Mouse (Mus musculus): ENCODE data around the gene Ankrd10.
A peak's percentile ranks its signal among the peaks of the same experiment; 100 is the strongest.
"Not testable (repeated sequence)": the region's sequence is repeated elsewhere in the genome, so short reads cannot be mapped to it uniquely, and the experiment has no call there.

Gene Ankrd10

DNA sequence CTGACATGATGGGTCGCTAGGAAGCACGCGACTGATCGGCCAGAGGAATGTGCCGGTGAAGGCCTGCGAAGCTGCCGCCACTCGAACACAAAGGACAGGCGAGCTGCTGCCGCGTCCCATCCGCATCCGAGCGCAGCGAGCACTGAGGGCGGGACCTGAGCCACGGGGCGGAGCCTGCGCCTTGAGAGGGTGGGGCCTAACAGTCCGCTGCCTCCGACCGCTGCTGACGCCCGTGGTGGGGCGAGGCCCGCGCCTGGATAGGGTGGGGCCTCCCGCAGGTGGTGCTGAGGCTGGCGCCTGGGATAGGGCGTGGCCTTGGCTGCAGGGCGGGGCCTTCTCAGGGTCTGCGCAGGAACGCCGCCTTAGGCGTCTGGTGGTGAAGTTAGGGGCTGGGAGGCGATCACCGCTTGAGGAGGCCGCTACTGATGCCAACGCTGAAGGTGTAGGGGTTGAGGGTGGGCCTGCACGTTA, at the start of gene Ankrd10:
TSS of gene Ankrd10 (minus strand) at position 147 of the 471 bp plus-strand sequence.
- DNase-seq = peak; percentile 97

DNA sequence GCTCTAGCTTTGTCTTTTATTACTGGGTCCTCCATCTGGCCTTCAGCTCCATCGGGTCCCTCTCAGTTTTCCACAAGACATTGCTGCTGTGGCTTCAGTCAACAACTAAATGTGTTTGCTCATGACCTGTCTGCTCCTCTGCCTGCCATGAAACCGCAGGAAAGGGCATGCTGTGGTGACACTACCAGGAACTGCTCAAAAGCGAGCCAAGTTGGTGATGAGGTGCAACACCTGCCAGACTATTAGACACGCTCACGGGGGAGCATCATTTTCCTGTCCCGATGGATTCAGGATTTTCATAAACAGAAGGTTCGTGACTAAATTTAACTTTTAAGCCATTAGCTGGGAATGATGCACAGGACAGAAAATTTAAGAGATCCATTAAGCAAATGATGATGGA, 49.0 kb upstream of the Ankrd10 start:
- DNase-seq = no peak

DNA sequence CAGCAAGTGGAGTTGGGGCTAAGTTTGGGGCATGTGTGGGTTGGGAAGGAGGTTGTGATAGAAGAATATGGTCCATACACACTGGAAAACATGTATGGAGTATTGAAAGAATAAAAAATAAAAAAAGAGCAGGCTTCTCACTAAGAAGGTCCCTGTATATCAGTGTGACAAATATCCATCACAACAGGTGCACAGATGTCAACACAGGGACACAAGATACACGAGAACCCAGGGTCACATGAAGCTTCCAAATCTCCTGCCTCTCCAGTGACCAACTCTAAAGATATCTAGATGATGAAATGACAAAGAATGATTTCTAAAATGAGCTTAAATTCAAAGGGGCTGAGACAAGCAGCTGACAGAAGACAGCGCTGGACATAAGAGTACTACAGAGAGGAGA, 32.8 kb upstream of the Ankrd10 start:
- no peak for DNase-seq

DNA sequence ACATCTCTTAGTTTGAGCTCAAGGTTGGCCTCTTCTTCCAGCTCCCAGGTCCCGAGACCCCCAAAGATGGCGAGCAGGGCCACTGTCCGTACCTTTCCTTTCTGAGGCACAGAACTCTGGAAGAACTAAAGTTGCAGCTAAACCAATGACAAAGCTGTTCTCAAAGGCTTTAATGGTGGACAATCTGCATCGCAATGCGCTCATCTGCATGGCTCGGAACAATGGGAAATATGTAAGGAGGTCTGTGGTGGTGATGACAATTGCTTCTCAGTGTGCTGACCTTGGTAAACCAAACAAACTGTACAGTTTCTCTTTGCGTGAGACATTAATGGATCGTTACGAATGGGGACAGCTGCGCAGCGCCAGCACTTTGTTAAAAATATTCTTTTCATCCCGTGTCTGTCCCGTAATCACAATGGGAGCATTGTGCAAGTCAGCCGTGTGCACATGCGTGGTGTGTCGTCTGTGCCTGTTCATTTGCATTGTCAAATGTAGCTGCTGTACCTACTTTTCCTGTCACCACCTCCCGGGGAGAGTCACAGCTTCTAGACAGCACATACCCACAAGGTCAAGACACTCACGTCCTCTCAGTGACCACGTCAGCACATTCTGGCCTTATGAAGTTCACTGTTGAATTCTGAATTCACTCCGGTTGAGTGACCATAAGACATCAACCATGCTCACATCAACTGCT, 30.6 kb upstream of the Ankrd10 start:
- not testable (repeated sequence) for DNase-seq

DNA sequence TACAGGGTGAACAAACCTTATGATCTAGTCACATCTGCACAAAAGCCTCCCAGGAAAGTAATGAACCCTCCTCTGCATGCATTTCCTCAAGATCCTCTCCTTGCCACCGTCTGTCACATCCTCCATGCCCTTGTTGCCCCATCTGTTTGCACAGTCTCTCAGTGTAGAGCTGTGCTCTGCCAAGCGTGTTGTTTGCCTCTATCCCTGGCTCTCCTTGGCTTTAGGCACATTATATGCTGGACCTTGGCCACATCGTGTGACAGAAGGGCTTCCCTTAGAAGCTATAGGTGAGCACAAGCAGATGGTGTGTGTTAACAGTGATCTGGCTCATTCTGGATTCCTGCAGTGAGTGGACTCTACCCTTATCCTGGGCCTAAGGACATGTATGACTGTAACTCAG, 26.4 kb upstream of the Ankrd10 start:
- no peak for DNase-seq

DNA sequence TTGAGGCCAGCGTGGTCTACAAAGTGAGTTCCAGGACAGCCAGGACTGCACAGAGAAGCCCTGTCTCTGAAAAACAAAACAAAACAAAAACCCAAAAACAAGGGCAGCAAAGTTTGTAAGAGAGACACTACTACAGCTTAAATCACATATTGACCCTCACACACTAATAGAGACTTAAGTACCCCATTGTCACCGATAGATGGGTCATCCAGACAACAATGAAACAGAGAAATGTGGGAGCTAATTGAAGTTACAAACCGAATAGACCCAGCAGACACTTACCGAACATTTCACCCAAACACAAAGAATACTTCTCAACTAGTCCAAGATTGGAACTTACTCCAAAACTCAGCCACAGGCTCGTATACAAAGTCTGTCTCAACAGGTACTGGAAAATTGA, 14.5 kb upstream of the Ankrd10 start:
- no peak for DNase-seq

DNA sequence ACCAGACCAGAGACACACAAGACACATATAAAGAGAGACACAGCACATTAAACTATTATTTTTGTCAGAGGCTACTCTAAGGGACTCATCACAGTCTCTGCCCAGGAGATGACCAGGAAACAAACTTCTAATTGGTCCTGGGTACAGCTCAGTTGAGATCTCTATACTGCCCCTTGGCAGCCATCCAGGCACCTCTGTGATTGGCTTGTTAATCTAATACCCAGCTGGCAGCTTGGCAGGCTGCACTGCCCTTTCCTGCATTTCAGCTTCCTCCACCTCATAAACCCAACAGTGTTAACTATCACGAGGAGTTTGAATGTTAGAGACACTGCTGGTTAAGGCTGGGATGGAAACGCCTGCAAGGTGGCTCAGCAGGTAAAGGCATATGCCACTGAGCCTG, 7.6 kb upstream of the Ankrd10 start:
- DNase-seq = no peak

DNA sequence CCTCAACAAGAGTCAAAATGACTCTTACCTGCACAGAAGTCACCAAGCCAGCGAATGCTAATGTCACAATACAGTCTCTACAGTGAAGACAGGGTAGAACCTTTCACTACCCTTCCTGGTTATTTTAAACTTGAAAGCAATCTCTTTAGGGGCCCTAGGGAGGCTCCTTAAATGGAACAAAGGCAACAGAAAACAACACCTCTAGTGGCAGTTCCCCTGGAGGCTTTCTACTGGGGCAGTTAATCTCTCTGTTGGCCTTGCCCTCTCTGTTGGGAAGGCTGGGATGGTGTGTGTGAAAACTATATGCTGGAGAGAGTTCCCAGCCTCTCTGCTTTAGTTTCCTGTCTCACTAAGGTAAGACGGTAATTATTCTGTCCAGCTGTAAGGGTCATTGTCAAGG, 5.0 kb upstream of the Ankrd10 start:
- no peak for DNase-seq

DNA sequence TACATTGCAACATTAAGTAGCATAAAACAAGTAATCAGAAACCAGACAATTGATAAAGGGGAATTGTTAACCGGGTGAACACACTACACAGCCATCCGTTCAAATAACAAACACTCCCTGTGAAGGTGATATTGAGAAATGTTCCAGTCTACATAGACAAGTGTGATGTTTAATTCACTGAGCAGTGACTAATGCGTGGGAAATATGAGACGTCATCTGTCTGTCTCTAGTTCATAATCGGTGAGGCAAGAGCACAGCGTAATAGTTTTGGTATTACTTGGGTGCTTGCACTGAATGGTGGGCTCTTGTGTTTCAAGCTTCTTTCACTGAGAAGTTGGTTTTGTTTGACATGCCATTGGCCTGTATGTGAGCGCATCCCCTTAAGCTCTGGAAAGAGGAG, 2.0 kb upstream of the Ankrd10 start:
- no peak for DNase-seq

DNA sequence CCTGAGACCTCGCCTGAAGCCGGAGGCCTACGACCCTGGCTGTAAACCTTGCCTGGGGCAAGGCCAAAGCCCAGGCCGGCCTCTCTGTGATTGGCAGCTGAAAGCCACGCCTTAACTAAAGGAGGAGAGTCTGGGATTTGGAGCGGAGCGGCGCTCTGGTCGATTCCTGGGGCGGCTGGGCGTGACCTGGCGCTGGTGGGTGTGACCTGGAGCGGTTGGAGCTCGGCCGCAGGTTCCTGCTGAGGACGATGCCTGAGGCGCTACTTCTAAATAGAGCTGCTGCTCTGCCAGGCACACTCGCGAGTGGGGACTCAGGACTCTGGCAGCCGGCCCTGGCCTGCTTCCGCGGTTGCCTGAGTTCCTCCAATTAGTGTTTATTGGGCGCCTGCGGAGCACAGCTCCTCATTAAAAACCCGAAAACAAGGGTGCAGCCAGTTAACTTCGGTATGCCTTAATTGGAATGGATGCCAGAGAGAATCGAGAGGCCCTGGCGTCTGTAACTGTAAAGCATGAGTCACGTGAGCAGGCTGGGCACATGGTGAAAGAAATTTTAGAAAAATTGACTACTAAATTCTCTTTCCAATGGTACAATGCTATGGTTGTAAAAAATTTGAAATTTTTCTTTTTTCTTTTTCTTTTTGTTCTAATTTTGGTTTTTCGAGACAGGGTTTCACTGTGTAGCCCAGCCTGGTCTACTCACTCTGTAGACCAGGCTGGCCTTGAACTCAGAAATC, 934 bp upstream of the Ankrd10 start:
- peak; percentile 90 for DNase-seq

DNA sequence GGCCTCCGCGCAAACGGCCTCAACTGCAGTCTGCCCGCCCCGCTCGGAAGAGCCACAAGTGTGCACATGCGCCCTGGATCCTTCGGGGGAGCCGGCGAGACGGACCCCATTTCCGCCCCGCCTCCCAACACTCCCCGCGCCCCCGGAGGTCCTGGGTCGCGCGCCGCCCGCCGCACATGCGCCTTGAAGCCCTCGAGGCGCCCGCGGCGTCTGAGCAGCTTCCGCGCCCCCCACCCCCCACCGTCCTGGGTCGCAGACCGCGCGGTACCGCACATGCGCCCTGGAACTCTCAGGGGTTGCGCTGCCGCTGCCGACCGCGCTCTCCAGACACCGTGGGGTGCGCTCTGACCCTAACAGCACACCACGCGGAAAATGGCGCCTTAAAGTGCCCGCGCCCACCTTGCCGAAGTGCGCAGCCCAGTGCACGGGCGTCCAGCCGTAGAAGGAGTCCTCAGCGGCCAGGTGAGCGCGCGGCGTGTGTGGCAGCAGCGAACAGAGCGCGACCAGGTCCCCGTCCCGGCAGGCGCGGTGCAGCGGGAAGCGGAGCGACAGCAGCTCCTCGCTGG, 462 bp downstream of the Ankrd10 start:
- DNase-seq = peak; percentile 83

DNA sequence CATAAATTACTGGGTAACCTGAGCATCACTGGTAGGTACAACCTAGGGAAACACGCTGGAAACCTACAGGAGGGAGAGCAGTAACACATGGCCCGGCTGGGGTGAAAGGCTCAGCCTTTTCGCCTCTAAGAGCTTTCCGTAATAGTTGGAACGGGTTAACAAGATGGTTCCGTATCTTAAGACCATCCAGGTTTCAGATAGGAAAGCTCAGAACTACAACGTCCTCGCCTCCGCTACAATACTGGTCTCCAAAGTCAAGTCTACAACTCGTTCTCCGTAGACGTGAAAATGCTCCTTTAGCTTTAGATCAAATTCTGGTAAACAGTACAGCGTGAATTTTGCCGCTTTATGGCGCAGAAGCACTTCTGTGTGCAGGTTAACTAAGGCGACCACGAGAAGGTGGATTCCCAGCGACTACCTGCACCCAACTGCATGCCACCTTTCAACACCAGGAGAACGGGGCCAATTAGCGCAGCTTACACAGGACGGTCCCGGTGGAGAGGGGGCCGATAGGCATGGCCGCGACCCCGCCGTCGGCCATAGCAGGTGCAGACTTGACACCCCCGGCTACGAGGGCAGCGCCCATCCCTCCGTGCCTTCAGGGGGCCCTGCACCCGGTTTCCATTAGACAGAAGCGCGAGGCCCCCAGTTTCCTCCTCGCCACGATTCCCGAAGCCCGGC, 1.1 kb downstream of the Ankrd10 start:
- peak; percentile 13 for DNase-seq

DNA sequence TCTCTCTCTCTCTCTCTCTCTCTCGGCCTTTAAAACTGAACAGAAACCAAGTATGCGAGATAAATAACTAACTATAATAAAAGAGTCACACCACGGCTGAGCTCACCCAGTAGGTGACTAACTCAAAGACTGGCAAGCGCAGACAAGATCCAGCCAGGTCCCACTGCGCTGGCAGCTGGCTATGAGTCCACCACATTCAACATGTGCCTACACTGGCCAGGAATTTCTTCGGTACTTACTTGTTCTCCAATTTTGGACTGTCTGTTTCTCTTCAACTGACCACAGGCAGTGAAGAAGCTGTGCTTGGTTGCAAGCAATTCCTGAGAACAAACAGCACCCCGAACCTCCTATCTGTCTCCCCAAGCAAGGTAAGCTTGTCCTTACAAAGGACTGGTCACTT, 2.1 kb downstream of the Ankrd10 start:
- peak; percentile 38 for DNase-seq

DNA sequence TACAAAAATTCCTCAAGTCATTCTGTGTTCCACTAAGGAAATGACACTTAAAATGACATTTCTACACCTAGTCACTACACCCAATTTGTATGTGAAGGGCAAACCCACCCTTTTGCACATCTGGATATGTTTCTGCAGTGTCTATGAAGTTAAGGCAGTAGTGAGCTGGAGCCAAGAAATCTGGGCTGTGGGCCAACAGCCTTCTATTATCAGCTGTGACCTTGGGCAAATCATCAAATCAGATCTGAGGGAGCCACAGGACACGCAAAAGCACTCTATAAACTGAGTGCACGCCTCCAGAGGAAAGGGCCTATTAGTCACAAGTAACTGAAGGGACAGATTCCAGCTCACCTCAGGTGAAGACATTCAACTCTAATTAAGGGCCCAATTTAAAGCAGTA, 3.2 kb downstream of the Ankrd10 start:
- peak; percentile 63 for DNase-seq

DNA sequence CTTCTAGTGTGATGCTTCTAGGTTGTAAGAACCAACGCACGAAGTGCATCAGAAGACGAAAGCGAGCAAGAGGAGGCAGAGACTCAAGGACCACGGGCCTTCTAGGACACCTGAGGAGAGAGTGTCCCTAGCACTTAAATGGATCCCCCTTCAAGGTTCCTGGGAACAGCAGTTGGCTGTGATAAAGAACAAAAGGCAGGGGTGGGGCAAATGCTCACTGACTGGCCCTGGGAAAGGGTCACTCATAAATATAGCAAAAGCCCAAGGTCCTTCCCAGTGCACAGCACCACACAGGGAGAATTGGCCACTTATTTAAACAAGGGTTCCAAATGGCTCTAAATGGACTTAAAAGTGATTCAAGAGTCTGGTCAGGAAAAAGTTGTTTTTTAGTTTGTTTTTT, 6.4 kb downstream of the Ankrd10 start:
- DNase-seq = no peak

DNA sequence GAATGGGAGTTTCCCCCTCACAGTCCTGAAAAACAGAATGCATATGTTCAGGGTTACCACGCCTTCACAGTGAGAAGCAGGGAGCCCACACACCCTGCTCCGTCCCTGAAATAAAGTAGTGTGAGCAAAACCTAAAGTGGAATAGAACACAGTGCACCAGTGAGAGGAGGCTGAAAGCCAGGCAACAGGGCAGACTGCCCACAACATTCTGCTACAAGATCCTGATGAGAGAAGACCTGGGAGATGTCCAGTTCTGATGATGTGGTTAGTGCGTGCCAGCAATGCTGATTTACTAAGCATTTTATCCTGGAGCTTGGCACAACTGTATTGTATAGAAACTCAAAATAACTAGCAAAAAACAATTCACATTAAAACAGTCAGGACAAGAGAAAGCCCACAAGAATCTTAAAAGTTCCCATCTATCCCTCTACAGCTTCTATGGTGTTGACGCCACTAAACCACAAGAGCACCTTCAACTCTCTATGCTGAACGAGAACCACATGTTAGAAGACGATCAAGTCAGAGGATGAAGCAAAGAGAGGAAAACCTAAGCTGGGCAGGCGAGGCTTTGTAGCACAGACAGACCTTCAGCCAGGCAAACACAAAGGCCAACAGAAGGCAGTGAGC, 6.9 kb downstream of the Ankrd10 start:
- no peak for DNase-seq

DNA sequence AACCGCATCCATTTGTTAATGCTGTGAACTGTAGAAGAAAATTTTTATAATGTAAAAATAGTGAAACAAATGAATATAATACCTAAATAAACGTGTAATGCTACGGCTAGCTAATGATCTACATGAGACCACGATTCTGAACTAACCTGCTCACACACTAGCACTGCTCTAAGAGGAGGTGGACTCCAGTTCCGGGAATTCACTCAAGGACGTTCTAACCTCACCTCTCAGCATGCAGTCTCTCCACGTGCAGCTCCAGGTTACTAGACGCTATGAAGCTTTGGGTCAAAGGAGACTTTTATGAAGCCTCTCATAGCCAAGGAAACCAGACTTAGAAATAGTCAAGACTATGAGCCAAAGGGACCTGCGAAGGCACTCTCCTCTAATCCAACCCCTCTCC, 7.8 kb downstream of the Ankrd10 start:
- DNase-seq = no peak

DNA sequence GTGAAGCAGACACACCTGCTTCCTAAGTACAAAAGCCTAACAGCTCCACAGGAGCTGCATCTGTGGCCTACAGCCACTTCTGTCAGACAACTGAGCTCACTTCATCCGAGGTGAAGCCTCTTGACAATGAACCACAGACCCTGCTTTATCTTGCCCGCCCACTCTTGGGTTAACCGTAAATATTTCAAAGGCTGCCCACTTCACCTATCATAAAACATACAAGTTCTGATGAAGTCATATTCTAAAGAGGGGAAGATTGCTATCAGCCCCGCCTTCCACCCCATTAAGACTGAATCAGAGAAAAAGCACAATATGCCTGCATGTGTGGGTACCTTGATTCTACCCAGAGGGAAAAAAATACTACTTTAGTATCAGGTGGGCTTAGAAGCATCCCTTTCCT, 10.5 kb downstream of the Ankrd10 start:
- DNase-seq = no peak

DNA sequence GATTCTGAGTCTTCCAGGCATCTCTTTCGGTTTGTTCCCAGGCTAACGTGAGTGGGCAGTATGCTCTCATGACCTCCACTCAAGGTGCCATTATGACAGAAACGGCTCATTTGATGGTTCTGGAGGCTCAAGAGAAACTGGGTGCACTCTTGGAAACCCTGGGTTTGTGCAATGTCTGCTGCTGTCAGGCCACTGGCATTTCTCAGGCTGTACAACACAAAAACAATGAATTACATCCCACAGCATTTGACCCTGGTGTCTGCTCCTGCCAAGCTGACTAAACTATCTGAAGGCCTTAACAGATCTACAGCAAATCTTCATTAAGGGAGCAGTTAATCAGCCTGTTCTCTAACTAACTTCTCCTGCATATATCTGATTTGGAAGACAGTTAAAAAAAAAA, 16.5 kb downstream of the Ankrd10 start:
- no peak for DNase-seq

DNA sequence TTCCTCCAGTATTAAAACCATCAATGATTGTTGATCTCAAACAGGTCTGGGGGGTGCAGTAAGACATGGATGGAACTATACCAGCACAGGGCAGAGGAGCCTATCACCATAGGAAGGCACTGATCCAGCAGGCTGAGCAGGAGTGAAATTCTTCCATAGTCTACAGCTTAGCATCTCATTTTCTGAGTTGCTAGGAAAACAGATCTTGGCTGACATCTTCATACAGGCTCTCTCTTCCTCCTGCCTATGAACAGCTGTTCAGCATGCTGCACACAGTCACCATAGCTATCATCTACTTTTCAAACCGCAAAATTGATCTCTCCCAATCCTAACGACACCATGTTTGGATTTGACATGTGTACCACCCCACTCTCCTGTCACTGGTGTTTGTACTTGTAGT, 17.5 kb downstream of the Ankrd10 start:
- no peak for DNase-seq

DNA sequence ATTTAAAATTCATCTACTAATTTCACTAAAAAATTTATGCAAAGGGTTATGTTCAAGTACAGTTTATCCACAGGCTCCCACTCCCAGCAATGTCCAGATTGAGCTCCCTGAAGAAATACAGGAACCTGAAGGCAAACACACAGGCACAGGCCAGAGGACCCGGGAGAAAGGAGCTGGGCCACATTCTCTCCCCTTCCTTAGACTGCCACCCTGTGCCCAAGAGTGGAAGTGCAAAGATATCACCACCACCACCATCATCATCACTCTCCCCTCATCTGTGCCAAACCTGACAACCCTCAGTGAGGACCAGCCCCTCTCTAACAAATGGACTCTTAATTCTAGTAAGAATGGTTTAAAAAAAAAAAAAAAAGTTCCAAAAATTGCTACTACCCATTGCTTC, 19.3 kb downstream of the Ankrd10 start:
- peak; percentile 49 for DNase-seq

DNA sequence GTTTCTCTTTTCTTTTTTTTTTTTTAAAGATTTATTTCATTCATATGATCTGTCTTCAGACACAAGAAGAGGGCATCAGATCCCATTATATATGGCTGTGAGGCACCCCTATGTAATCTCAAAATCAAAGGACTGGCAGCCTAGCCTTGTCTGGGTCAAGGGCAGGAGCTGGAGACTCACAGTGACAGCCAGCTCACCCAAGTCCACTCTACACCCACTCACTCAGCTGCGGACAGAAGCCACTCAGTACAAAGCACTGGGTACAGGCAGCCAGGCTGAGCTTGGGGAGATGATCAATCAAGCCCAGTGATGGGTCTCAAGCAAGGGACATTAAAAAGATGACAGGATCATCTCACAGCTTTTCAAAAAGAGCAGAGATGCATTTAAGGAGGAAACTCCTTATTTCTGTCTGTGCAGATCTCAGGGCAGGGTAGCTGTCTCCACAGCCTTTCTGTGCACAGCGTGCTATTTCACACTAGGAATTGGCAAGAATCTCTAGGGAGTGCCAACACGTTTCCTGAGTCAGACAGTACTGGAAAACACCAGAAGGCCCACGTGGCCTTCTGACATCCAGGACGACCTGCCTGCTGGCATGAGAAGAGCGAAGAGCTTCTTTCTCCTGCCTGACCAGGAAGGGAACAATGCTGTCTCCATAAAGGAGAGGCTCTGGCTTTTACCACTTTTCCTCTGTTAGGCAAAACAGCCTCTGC, 21.3 kb downstream of the Ankrd10 start:
- DNase-seq = no peak

DNA sequence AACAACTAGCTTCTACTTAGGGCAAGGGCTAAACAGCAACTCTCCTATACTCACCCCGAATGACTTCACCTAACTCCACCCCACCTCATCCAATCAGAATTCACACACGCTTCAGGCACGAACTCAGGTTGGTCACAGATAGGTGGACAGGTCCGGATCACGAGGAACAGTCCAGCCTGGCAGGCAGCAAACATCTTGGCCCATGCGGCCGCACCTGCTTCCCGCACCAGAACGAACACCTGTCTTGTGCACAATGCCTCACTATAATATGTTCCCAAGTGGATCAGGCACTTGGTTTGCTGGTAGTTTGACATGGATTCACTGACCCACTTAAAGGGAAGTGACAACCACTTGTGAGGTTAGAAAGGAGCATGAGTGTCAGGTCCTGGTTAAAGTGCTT, 26.7 kb downstream of the Ankrd10 start:
- DNase-seq = no peak

Data from kidney, adult 18-20 months (tissue).